Mouse (Mus musculus) myocyte (in vitro differentiated cells): ENCODE results near the gene Tlr5.

Experiments
- CEBPB ChIP-seq: IDR thresholded peaks from 2 replicates; pipeline ENCODE4 v1.6.1; 2011; ENCODE audit warnings: mild to moderate bottlenecking, moderate library complexity; ENCODE audit not compliant: poor library complexity, insufficient read depth, severe bottlenecking
- E2F4 ChIP-seq: IDR thresholded peaks from one replicate; pipeline ENCODE4 v1.6.1; 2011; ENCODE audit warnings: mild to moderate bottlenecking, control low read depth, moderate library complexity; ENCODE audit not compliant: insufficient read depth
- MAX ChIP-seq: IDR thresholded peaks from one replicate; pipeline ENCODE4 v1.6.1; 2011; ENCODE audit warnings: low read depth, mild to moderate bottlenecking, control low read depth
- MYOD1 ChIP-seq, 3 experiments: IDR thresholded peaks; one replicate each; pipeline ENCODE4 v1.6.1; 2011; ENCODE audit warnings: control low read depth in 2 of 3, low read depth in 2 of 3, mild to moderate bottlenecking in 2 of 3, moderate library complexity in 1 of 3; ENCODE audit not compliant: insufficient read length in 2 of 3, control insufficient read depth in 1 of 3
- MYOG ChIP-seq, 3 experiments: IDR thresholded peaks; one replicate each; pipeline ENCODE4 v1.6.1; 2011; ENCODE audit warnings: control low read depth in 2 of 3, low read depth in 2 of 3, mild to moderate bottlenecking in 2 of 3; ENCODE audit not compliant: insufficient read length in 2 of 3, control insufficient read depth in 1 of 3, insufficient read depth in 1 of 3
- POLR2A ChIP-seq: IDR thresholded peaks from one replicate; pipeline ENCODE4 v1.6.1; 2011; ENCODE audit warnings: low read depth, mild to moderate bottlenecking, control low read depth, moderate library complexity; ENCODE audit not compliant: insufficient read length

DNA sequence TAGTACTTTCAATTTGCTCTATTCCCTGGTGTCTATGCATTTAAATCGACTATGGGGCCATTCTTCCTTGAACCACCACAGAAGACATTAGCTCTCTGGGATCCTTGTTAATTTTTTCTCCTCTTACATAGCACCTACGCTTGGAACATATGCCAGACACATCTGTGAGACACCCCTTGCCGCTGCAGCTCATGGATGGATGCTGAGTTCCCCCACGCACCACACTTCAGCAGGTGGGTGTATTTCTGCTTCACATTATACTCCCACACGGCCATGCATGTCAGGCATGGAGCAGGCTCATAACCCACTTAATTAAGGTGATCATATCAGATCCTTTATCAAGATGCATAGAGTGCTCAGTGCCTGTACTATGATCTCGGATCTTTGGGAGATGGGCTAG is 17.7 kb downstream of the Tlr5 start:
- TF ChIP-seq MYOD1 (IDR thresholded peaks at IDR 0.05; ENCODE audit: control insufficient read depth in 1 of 3, insufficient read length in 2 of 3, low read depth in 2 of 3) (no peak), POLR2A (no peak), MAX (no peak), CEBPB (no peak), E2F4 (no peak), MYOG (IDR thresholded peaks at IDR 0.05; ENCODE audit: control insufficient read depth in 1 of 3, insufficient read depth in 1 of 3, insufficient read length in 2 of 3, low read depth in 2 of 3) (no peak)
